Mouse (Mus musculus) right cerebral cortex, postnatal 14 days (tissue): ENCODE measurements around the gene Lyz1.
"Not testable (repeated sequence)": the region's sequence is repeated elsewhere in the genome, so short reads cannot be mapped to it uniquely, and the experiment has no call there.

ENCODE experiments used
- DNase-seq: peaks from one replicate; pipeline ENCODE4 v3.0.0; 2022

The Lyz1 gene

DNA sequence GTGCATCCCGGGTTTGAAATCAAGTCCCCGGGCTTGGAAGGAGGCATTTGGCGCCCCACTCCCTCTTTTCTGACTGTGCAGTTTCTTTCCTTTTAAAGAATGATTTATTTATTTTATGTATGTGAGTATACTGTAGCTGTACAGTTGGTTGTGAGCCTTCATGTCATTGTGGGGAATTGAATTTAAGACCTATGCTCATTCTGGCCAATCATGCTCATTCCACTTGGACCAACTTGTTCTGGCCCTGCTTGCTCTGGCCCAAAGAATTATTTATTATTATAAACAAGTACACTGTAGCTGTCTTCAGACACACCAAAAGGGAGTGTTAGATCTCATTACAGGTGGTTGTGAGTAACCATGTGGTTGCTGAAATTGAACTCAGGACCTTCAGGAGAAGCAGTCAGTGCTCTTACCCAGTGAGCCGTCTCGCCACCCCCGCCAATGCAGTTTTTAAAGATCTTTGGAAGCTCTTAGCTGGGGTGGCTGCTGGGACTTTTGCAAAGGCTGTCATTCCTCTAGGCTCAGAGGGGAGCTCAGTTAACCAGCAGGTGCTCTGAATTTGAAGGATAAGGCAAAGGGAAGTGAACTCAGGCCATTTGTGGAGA lies 6.2 kb downstream of the Lyz1 start:
- no peak for DNase-seq

DNA sequence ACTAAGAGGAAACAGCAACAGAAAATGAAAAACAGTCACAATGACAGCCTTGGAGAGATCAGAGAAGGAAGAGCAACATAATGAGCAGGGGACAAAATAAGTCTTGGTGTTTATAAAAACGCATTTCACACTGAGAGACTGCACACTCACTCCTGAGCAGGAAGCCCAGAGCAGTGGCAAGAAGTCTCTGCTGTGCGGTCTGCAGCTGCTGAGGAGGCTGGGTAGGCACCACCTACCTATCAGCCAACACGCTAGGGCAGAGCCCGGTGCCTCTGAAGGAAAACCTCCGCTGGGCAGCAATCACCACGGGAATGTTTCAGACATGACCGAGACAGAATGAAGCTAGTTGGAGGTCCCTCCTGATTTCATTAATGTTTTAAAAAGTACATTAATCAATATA lies 7.1 kb downstream of the Lyz1 start:
- not testable (repeated sequence) for DNase-seq

GRCm38 (mm10) chr10:117284578-117285520 lies 7.8 kb downstream of the Lyz1 start:
- no peak for DNase-seq

- DNase-seq, result no peak
Observed at GRCm38 (mm10) chr10:117283871-117284577, 8.6 kb downstream of the Lyz1 start.

- not testable (repeated sequence) for DNase-seq
Observed at GRCm38 (mm10) chr10:117283196-117283595, 9.5 kb downstream of the Lyz1 start.

DNA sequence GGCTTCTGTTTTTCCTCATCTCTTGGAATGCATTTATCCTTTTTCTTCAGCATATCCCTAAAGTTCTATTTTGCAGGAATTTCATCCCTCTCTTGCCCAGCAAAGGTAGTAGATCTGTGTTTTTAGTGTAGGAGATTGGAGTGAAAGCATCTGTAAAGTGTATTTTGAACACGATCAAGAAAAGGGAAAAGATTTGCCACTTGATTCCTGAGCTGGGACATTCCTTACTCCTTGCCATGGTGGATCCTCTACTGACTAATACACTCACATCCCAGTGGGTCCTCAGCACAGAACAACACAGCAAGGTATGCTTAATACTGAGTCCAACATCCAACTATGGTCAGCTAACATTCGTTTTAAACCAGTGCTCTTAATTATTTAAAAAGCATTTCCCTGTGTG lies 10.1 kb downstream of the Lyz1 start:
- no peak for DNase-seq

- no peak for DNase-seq
Observed at GRCm38 (mm10) chr10:117282049-117282448, 10.6 kb downstream of the Lyz1 start, which contains the start of gene Lyz2. Lyz2 (minus strand) TSS chr10:117282321.

GRCm38 (mm10) chr10:117281381-117281920 lies 11.2 kb downstream of the Lyz1 start:
- no peak for DNase-seq

GRCm38 (mm10) chr10:117280000-117280399 lies 12.7 kb downstream of the Lyz1 start:
- no peak for DNase-seq

GRCm38 (mm10) chr10:117278510-117278909 lies 14.2 kb downstream of the Lyz1 start:
- DNase-seq, result not testable (repeated sequence)

DNA sequence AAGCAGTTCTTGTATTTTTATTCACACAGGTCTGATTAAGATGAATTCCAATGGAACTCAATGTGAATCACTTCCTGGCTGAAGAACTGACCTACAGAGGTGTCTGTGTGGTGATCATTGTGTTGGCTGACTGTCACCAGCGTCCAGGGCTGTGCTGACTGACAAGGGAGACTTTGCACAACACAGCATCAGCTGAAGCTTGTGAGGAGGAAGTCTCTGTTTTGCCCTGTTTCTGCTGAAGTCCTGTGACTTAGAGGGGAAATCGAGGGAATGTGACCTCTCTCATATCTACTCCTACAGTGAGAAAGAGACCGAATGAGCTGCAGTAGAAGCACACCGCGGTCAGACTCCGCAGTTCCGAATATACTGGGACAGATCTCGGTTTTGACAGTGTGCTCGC lies 14.9 kb downstream of the Lyz1 start:
- DNase-seq, result not testable (repeated sequence)

DNA sequence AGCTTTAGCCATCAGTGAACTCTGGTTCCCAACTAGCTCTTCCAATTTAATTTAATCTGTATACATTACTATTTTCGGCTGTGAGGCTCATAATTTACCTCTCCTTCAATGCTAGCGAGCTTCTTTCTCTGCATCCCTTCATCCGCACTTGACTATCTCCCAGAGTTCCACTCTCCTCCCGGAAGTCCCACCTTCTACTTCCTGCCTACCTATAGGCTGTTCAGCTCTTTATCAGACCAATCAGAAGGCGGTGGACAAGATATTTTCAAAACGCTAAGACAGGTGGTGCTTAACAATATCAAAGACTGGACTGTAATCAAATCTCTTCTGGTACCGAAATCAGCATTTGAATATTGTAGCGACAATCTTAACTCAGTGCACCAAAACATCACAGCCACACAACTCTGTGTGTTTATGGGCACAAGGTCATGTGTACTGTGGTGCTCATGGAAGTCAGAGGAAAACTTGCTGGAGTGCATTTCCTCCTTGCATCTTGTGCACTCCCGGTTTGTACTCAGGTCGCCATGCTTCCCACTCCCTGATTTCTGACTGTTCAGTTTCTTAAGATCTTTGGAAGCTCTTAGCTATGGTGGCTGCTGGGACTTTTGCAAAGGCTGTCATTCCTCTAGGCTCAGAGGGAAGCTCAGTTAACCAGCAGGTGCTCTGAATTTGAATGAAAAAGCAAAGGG lies 16.8 kb downstream of the Lyz1 start:
- no peak for DNase-seq

DNA sequence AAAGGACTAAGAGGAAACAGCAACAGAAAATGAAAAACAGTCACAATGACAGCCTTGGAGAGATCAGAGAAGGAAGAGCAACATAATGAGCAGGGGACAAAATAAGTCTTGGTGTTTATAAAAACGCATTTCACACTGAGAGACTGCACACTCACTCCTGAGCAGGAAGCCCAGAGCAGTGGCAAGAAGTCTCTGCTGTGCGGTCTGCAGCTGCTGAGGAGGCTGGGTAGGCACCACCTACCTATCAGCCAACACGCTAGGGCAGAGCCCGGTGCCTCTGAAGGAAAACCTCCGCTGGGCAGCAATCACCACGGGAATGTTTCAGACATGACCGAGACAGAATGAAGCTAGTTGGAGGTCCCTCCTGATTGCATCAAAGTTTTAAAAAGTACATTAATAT lies 18.0 kb downstream of the Lyz1 start:
- not testable (repeated sequence) for DNase-seq

GRCm38 (mm10) chr10:117272023-117272422 lies 20.6 kb downstream of the Lyz1 start:
- DNase-seq, result no peak

GRCm38 (mm10) chr10:117259870-117260269 lies 32.8 kb downstream of the Lyz1 start:
- no peak for DNase-seq

DNA sequence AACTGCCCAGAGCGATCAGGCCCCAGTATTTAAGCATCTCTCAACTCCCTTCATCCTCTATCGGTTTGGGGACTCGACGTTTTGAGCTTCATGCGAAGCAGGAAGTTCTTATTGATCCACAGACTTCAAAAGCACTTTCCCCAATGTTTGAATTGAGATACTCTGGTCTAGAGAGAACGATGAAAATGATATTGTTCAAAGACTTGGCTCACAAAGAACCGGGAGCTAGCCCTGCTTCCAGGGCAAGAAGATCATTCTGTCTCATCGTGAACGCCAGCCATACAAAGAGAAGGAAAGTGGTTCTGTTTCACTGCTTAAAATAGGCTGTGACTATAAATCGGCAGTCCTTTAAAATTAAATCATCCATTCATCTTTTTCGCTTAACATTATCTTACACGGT lies 54.1 kb downstream of the Lyz1 start, which contains the start of gene 9530003J23Rik:
Gene 9530003J23Rik, minus strand, starts transcription at position 101 of the 400 bp plus-strand sequence.
- DNase-seq, result no peak
